Mouse (Mus musculus) MEL (cell line): ENCODE data around the gene Ptprh. TPM values are rescaled to one million over a fixed set of nuclear protein-coding genes. Genes with fewer than 3 reads are reported as not detected.

Experiments used
- DNase-seq: peaks from one replicate; pipeline ENCODE4 v3.0.0; 2011; ENCODE audit warnings: low read depth, low spot score
- H3K27ac ChIP-seq: 2 replicates; pipeline ENCODE4 v1.5.1; 2012; ENCODE audit warnings: low read depth, mild to moderate bottlenecking, control low read depth, low read length, moderate library complexity; ENCODE audit not compliant: control insufficient read depth
- H3K27me3 ChIP-seq, 2 experiments: fragments of 150-350 bp in 1 of 2; sonication (generic) in 1 of 2; 2 replicates each; pipeline ENCODE4 v1.6.1; 2012; ENCODE audit warnings: low read length in 2 of 2, mild to moderate bottlenecking in 2 of 2, improper control_type of control experiment in 1 of 2, moderate library complexity in 1 of 2; ENCODE audit not compliant: insufficient read depth in 2 of 2, control insufficient read depth in 1 of 2
- H3K36me3 ChIP-seq, 2 experiments: 2 replicates each; pipeline ENCODE4 v1.6.1; 2012 to 2014; ENCODE audit warnings: low read length in 2 of 2, improper control_type of control experiment in 1 of 2, inconsistent platforms in 1 of 2, mild to moderate bottlenecking in 1 of 2; ENCODE audit not compliant: insufficient read depth in 2 of 2, control insufficient read depth in 1 of 2
- H3K4me1 ChIP-seq, 2 experiments: fragments of 150-350 bp in 1 of 2; sonication (generic) in 1 of 2; 2 replicates each; pipeline ENCODE4 v1.6.1; 2012; ENCODE audit warnings: low read length in 2 of 2, improper control_type of control experiment in 1 of 2, mild to moderate bottlenecking in 1 of 2; ENCODE audit not compliant: insufficient read depth in 2 of 2, control insufficient read depth in 1 of 2
- H3K4me3 ChIP-seq, 2 experiments: fragments of 150-350 bp in 1 of 2; sonication (generic) in 1 of 2; 2 replicates each; pipeline ENCODE4 v1.5.1; 2012; ENCODE audit warnings: low read depth in 2 of 2, low read length in 2 of 2, mild to moderate bottlenecking in 2 of 2, moderate library complexity in 2 of 2, control low read depth in 1 of 2, improper control_type of control experiment in 1 of 2; ENCODE audit not compliant: control insufficient read depth in 1 of 2, insufficient read depth in 1 of 2
- H3K79me2 ChIP-seq: 2 replicates; pipeline ENCODE4 v1.6.1; 2012; ENCODE audit warnings: mild to moderate bottlenecking, low read length, moderate library complexity; ENCODE audit not compliant: control insufficient read depth, poor library complexity, insufficient read depth
- H3K9ac ChIP-seq: 2 replicates; pipeline ENCODE4 v1.6.1; 2012; ENCODE audit warnings: low read depth, mild to moderate bottlenecking, control low read depth, low read length, moderate library complexity; ENCODE audit not compliant: control insufficient read depth, poor library complexity, severe bottlenecking
- H3K9me3 ChIP-seq: fragments of 150-350 bp; sonication (generic); replicated peaks from 2 replicates; pipeline ENCODE4 v1.6.1; 2012; ENCODE audit warnings: mild to moderate bottlenecking, low read length, improper control_type of control experiment, moderate library complexity; ENCODE audit not compliant: insufficient read depth
- E2F4 ChIP-seq: IDR thresholded peaks from 2 replicates; pipeline ENCODE4 v1.6.1; 2011; ENCODE audit warnings: low read depth, low read length, improper control_type of control experiment, borderline replicate concordance
- ETS1 ChIP-seq: IDR thresholded peaks from 2 replicates; pipeline ENCODE4 v1.6.1; 2012; ENCODE audit warnings: low read depth, mild to moderate bottlenecking, inconsistent platforms, low read length, improper control_type of control experiment, moderate library complexity
- HCFC1 ChIP-seq: IDR thresholded peaks from 2 replicates; pipeline ENCODE4 v1.6.1; 2012; ENCODE audit warnings: low read depth, mild to moderate bottlenecking, inconsistent platforms, low read length, improper control_type of control experiment, moderate library complexity
- JUND ChIP-seq: IDR thresholded peaks from 2 replicates; pipeline ENCODE4 v1.6.1; 2011; ENCODE audit warnings: low read depth, mild to moderate bottlenecking, improper control_type of control experiment, low read length
- KAT2A ChIP-seq: conservative IDR thresholded peaks from 2 replicates; pipeline ENCODE4 v1.6.1; 2012; ENCODE audit warnings: low read depth, low read length, improper control_type of control experiment, inconsistent platforms
- MAFK ChIP-seq: IDR thresholded peaks from 2 replicates; pipeline ENCODE4 v1.6.1; 2011; ENCODE audit warnings: low read depth, mild to moderate bottlenecking, low read length, improper control_type of control experiment, borderline replicate concordance
- MAZ ChIP-seq: IDR thresholded peaks from 2 replicates; pipeline ENCODE4 v1.6.1; 2012; ENCODE audit warnings: low read depth, mild to moderate bottlenecking, inconsistent platforms, low read length, improper control_type of control experiment
- MEF2A ChIP-seq: IDR thresholded peaks from 2 replicates; pipeline ENCODE4 v1.6.1; 2014; ENCODE audit warnings: low read depth, mild to moderate bottlenecking, inconsistent platforms, low read length, improper control_type of control experiment; ENCODE audit not compliant: poor library complexity, insufficient replicate concordance, severe bottlenecking; ENCODE audit errors: extremely low read depth
- MXI1 ChIP-seq: IDR thresholded peaks from 2 replicates; pipeline ENCODE4 v1.6.1; 2011; ENCODE audit warnings: mild to moderate bottlenecking, low read depth, low read length, improper control_type of control experiment
- MYB ChIP-seq: IDR thresholded peaks from 2 replicates; pipeline ENCODE4 v1.6.1; 2011; ENCODE audit warnings: mild to moderate bottlenecking, low read depth, low read length, improper control_type of control experiment
- POLR2A ChIP-seq, 2 experiments: IDR thresholded peaks; 2 replicates each; pipeline ENCODE4 v1.6.1; 2011 to 2012; ENCODE audit warnings: low read length in 2 of 2, mild to moderate bottlenecking in 2 of 2, control low read depth in 1 of 2, improper control_type of control experiment in 1 of 2, low read depth in 1 of 2, moderate library complexity in 1 of 2; ENCODE audit not compliant: control insufficient read depth in 1 of 2, insufficient read depth in 1 of 2, poor library complexity in 1 of 2
- POLR2AphosphoS5 ChIP-seq: IDR thresholded peaks from 2 replicates; pipeline ENCODE4 v1.6.1; 2012; ENCODE audit warnings: low read depth, borderline replicate concordance, mild to moderate bottlenecking, inconsistent platforms, low read length, moderate library complexity, mixed read lengths
- RCOR1 ChIP-seq: IDR thresholded peaks from 2 replicates; pipeline ENCODE4 v1.6.1; 2012; ENCODE audit warnings: low read depth, mild to moderate bottlenecking, inconsistent platforms, low read length, improper control_type of control experiment
- TAL1 ChIP-seq: IDR thresholded peaks from 2 replicates; pipeline ENCODE4 v1.6.1; 2012; ENCODE audit warnings: mild to moderate bottlenecking, inconsistent platforms, low read length, moderate library complexity, mixed read lengths
- TBP ChIP-seq: IDR thresholded peaks from 2 replicates; pipeline ENCODE4 v1.8.0; 2011; ENCODE audit warnings: low read depth, low read length, improper control_type of control experiment
- TCF12 ChIP-seq: IDR thresholded peaks from 2 replicates; pipeline ENCODE4 v1.6.1; 2014; ENCODE audit warnings: low read depth, mild to moderate bottlenecking, inconsistent platforms, low read length, improper control_type of control experiment, moderate library complexity
- USF2 ChIP-seq, 2 experiments: IDR thresholded peaks; 2 replicates each; pipeline ENCODE4 v1.6.1; 2011 to 2012; ENCODE audit warnings: improper control_type of control experiment in 2 of 2, low read length in 2 of 2, borderline replicate concordance in 1 of 2, inconsistent platforms in 1 of 2, low read depth in 1 of 2, mild to moderate bottlenecking in 1 of 2; ENCODE audit not compliant: insufficient read depth in 1 of 2
- ZC3H11A ChIP-seq: IDR thresholded peaks from 2 replicates; pipeline ENCODE4 v1.6.1; 2012; ENCODE audit warnings: low read depth, mild to moderate bottlenecking, inconsistent platforms, low read length, improper control_type of control experiment
- ZMIZ1 ChIP-seq: IDR thresholded peaks from 2 replicates; pipeline ENCODE4 v1.6.1; 2012; ENCODE audit warnings: low read depth, mild to moderate bottlenecking, inconsistent platforms, low read length, improper control_type of control experiment, moderate library complexity
- ZNF384 ChIP-seq: IDR thresholded peaks from 2 replicates; pipeline ENCODE4 v1.6.1; 2012; ENCODE audit warnings: low read depth, mild to moderate bottlenecking, inconsistent platforms, low read length, improper control_type of control experiment
- polyA plus RNA-seq, 2 experiments: library from polyadenylated mRNA; stranded (reverse) in 1 of 2; unstranded in 1 of 2; fragments of >175 nt in 1 of 2; fragments of >200 nt in 1 of 2; gene quantifications; 2 replicates each; pipeline versions ENCODE4 v1.2.1 to v1.2.4; 2012; ENCODE audit warnings: low replicate concordance in 2 of 2, low read depth in 1 of 2; ENCODE audit not compliant: insufficient read length in 2 of 2, insufficient read depth in 1 of 2, missing spikeins in 1 of 2
- total RNA-seq: library from RNA; depleted of rRNA; stranded (reverse); fragments of 300-350 nt; gene quantifications from 2 replicates; pipeline ENCODE4 v1.2.3, GENCODE M21; 2012

Gene Ptprh
- total and polyA plus RNA-seq, 3 experiments = not detected

DNA sequence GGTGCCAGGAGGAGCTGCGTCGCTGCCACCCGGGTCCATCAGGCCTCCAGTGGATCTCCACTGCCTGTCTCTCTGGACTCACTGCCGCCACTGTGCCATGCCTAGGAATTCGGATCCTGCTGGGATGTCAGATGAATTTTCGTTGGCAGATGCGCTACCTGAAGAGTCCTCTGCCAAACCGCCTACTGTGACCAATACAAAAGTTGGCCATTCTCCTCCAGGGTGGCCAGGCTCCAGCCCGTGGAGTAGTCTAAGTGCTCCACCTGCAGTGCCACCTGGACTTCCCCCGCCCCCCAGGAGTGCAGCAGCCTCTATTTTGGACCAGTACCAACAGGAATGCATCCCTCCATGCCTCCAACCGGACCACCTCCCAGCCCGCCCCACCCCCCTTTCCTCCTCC, 7.7 kb upstream of the Ptprh start:
- H3K27ac ChIP-seq = no peak overlapping the region
- H3K4me3 ChIP-seq = no peak overlapping the region
- 0 out of 4 replicates have a peak, but pooled peaks cover 0 to 2% of the 10 kb centered on the region in 2 experiments for H3K36me3 ChIP-seq
- no peaks in the 10 kb centered on the region for H3K79me2 ChIP-seq
- DNase-seq = no peak
- peaks cover 0 to 11% of the 10 kb centered on the region in 2 experiments; a peak in 2 of 4 replicates for H3K4me1 ChIP-seq
- no peaks in the 10 kb centered on the region; a peak in 1 of 4 replicates for H3K27me3 ChIP-seq
- TF ChIP-seq HCFC1 = no peak
- no peak for TF ChIP-seq POLR2AphosphoS5
- TF ChIP-seq MAFK = no peak
- no peak for TF ChIP-seq ETS1
- TF ChIP-seq MXI1 = no peak
- no peak for TF ChIP-seq MEF2A
- no peak for TF ChIP-seq POLR2A (IDR thresholded peaks at IDR 0.05; ENCODE audit: control insufficient read depth in 1 of 2, insufficient read depth in 1 of 2, low read depth in 1 of 2, low read length in 2 of 2, poor library complexity in 1 of 2)
- no peak for TF ChIP-seq RCOR1
- no peak for TF ChIP-seq KAT2A
- no peak for TF ChIP-seq USF2 (IDR thresholded peaks at IDR 0.05; ENCODE audit: borderline replicate concordance in 1 of 2, insufficient read depth in 1 of 2, low read depth in 1 of 2, low read length in 2 of 2)
- TF ChIP-seq JUND = no peak
- TF ChIP-seq E2F4 = no peak
- TF ChIP-seq TCF12 = no peak
- no peak for TF ChIP-seq ZC3H11A
- no peak for TF ChIP-seq ZNF384
- no peak for TF ChIP-seq TAL1
- no peak overlapping the region for H3K9ac ChIP-seq
- H3K9me3 ChIP-seq = no peaks in the 10 kb centered on the region

DNA sequence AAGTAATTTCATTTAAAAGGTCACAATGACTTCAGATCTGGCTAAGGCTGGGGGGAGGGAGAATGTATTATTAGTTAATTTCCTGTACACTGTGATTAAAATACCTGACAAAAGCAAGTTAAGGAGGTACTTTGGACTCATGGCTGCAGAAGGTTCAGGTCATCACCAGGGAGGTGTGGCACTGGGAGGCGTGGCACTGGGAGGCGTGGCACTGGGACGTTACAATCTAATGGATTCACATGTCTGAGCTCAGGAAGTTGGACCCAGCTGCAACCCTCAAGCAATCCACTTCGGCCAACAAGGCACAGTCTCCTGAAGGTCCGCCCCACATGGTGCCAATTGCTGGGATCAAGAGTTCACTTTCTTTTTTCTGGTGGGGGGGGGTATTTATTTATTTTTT, 4.2 kb upstream of the Ptprh start:
- TF ChIP-seq MYB (no peak), TBP (no peak), MEF2A (no peak), TAL1 (no peak), RCOR1 (no peak), ZMIZ1 (no peak), MAZ (no peak), MAFK (no peak)
- Histone ChIP-seq H3K79me2 (no peaks in the 10 kb centered on the region), H3K27ac (no peak overlapping the region), H3K9ac (no peak overlapping the region), H3K9me3 (no peaks in the 10 kb centered on the region), H3K36me3 (no peaks in the 10 kb centered on the region), H3K4me1 (no peaks in the 10 kb centered on the region), H3K4me3 (no peak overlapping the region), H3K27me3 (no peaks in the 10 kb centered on the region)
- DNase-seq = no peak
